In genomic region chr7:112469817-112470216, GRCm38 (mm10) we compare ENCODE assay signal across 8 mouse cellular contexts. TPM values are rescaled to one million over a fixed set of nuclear protein-coding genes. Genes with fewer than 3 reads are reported as not detected.
A peak's percentile ranks its signal among the peaks of the same experiment; 100 is the strongest.
DNase-seq lines count a peak whose midpoint lies in the region; ATAC-seq and TF ChIP-seq lines count a peak whose summit lies in the region.

No protein-coding gene starts in this region.

- 34% methylated on average over 5 of the region's 5 CpGs for WGBS in hindbrain, postnatal 0 days
- WGBS in midbrain, embryonic 14.5 days: 42% methylated on average over 5 of the region's 5 CpGs
- WGBS in stomach, postnatal 0 days: 33% methylated on average over 5 of the region's 5 CpGs

- intact Hi-C loops in gastrocnemius, adult 2 months (cut with DNase I): loop anchor here (1.0 to 5.0 kb wide), 4 partner anchors 68 to 662 kb away; partner anchors contain the start of gene Tead1
- intact Hi-C loops in left cerebral cortex, postnatal 10 days (cut with DNase I): loop anchor here (2.0 to 5.0 kb wide), 2 partner anchors 207 to 399 kb away; partner anchors contain the start of gene Tead1

- no peaks in the 10 kb centered on the region for H3K9me3 ChIP-seq in hindbrain, postnatal 0 days (ENCODE audit: low read length)
- H3K9me3 ChIP-seq in midbrain, embryonic 14.5 days (ENCODE audit: control insufficient read depth, low read length): no peaks in the 10 kb centered on the region
- H3K9me3 ChIP-seq in stomach, postnatal 0 days (ENCODE audit: control insufficient read depth, low read length): no peaks in the 10 kb centered on the region

- no peaks in the 10 kb centered on the region for H3K27me3 ChIP-seq in hindbrain, postnatal 0 days (ENCODE audit: insufficient read depth, low read length)
- H3K27me3 ChIP-seq in midbrain, embryonic 14.5 days (ENCODE audit: control insufficient read depth, insufficient read depth, low read length): no peaks in the 10 kb centered on the region
- no peaks in the 10 kb centered on the region for H3K27me3 ChIP-seq in stomach, postnatal 0 days (ENCODE audit: control insufficient read depth, insufficient read depth, low read length)

- peak; percentile 95 for TF ChIP-seq CTCF in gastrocnemius, adult 2 months (IDR thresholded peaks at IDR 0.05)
- TF ChIP-seq CTCF in hindbrain, postnatal 0 days (IDR thresholded peaks at IDR 0.05; ENCODE audit: low read depth): peak; percentile 86
- peak; percentile 94 for TF ChIP-seq CTCF in stomach, postnatal 0 days (IDR thresholded peaks at IDR 0.05; ENCODE audit: low read depth)

- H3K4me2 ChIP-seq in hindbrain, postnatal 0 days (ENCODE audit: low read depth, low read length): no peak overlapping the region
- H3K4me2 ChIP-seq in midbrain, embryonic 14.5 days (ENCODE audit: low read length): no peak overlapping the region
- H3K4me2 ChIP-seq in stomach, postnatal 0 days (replicated peaks; ENCODE audit: low read depth): no peak overlapping the region

- H3K4me1 ChIP-seq in hindbrain, postnatal 0 days (ENCODE audit: insufficient read depth, low read length): 0 out of 2 replicates have a peak, but pooled peaks cover 3% of the 10 kb centered on the region
- H3K4me1 ChIP-seq in midbrain, embryonic 14.5 days (ENCODE audit: control insufficient read depth, insufficient read depth, low read length): peaks cover 7% of the 10 kb centered on the region
- H3K4me1 ChIP-seq in stomach, postnatal 0 days (replicated peaks; ENCODE audit: control insufficient read depth, insufficient read depth): peaks cover 12% of the 10 kb centered on the region

- H3K27ac ChIP-seq in gastrocnemius, adult 2 months: peak overlapping the region; percentile 59
- H3K27ac ChIP-seq in hindbrain, postnatal 0 days: no peak overlapping the region
- H3K27ac ChIP-seq in midbrain, embryonic 14.5 days (replicated peaks; ENCODE audit: low read depth, low read length): no peak overlapping the region
- H3K27ac ChIP-seq in stomach, postnatal 0 days (replicated peaks): peak overlapping the region; percentile 53

- peak; percentile 13 for TF ChIP-seq EP300 in stomach, postnatal 0 days (optimal IDR thresholded peaks at IDR 0.05)

- H3K36me3 ChIP-seq in hindbrain, postnatal 0 days (ENCODE audit: insufficient read depth, low read length): no peaks in the 10 kb centered on the region
- no peaks in the 10 kb centered on the region for H3K36me3 ChIP-seq in midbrain, embryonic 14.5 days (ENCODE audit: control insufficient read depth, insufficient read depth, low read length)
- H3K36me3 ChIP-seq in stomach, postnatal 0 days (ENCODE audit: control insufficient read depth, insufficient read depth, low read length): no peaks in the 10 kb centered on the region

- no peak overlapping the region for H3K4me3 ChIP-seq in gastrocnemius, adult 2 months
- no peak overlapping the region for H3K4me3 ChIP-seq in hindbrain, postnatal 0 days (ENCODE audit: low read length)
- H3K4me3 ChIP-seq in midbrain, embryonic 14.5 days (replicated peaks; ENCODE audit: low read depth, low read length): no peak overlapping the region
- no peak overlapping the region for H3K4me3 ChIP-seq in stomach, postnatal 0 days (ENCODE audit: low read depth, low read length)

- DNase-seq in spleen, adult 18-20 months: peak; percentile 10 to 58
- no peak for DNase-seq in spleen, adult 12 weeks (ENCODE audit: low spot score)
- DNase-seq in gastrocnemius, adult 2 months: peak; percentile 85
- DNase-seq in hindbrain, postnatal 0 days (ENCODE audit: low spot score): peak; percentile 81
- peak; percentile 68 to 82 for DNase-seq in left cerebral cortex, postnatal 10 days (ENCODE audit: extremely low spot score in 1 of 2, low spot score in 2 of 2)
- DNase-seq in midbrain, embryonic 14.5 days: peak; percentile 85
- DNase-seq in stomach, postnatal 0 days (ENCODE audit: low spot score): peak; percentile 84

- ATAC-seq in common myeloid progenitor, adult 5-6 weeks (replicated peaks; ENCODE audit: low read depth, poor library complexity, severe bottlenecking): peak; percentile 73
- ATAC-seq in hindbrain, postnatal 0 days: peak; percentile 68
- no peak for ATAC-seq in midbrain, embryonic 14.5 days (ENCODE audit: low FRiP score, low TSS enrichment)
- peak; percentile 56 for ATAC-seq in stomach, postnatal 0 days (ENCODE audit: low FRiP score, low TSS enrichment)

- H3K9ac ChIP-seq in hindbrain, postnatal 0 days (replicated peaks; ENCODE audit: low read length): no peak overlapping the region
- no peak overlapping the region for H3K9ac ChIP-seq in midbrain, embryonic 14.5 days (replicated peaks; ENCODE audit: low read length)
- no peak overlapping the region for H3K9ac ChIP-seq in stomach, postnatal 0 days (ENCODE audit: low read length)

RNA-seq across cellular contexts. Expression of gene Parva, which starts 42.5 kb away (rescaled TPM):
- total RNA-seq in common myeloid progenitor, adult 5-6 weeks (2017): not detected in 2 replicates
- 10 to 100 TPM; 10.9 to 17.0 TPM for total RNA-seq in gastrocnemius, adult 2 months (2021)
- total RNA-seq in hindbrain, postnatal 0 days (2014; rRNA removed): 34.0 and 35.9 TPM in 2 replicates
- 26.3 and 28.8 TPM in 2 replicates for polyA plus RNA-seq in hindbrain, postnatal 0 days (2015; fragmentation: Nextera tagmentation; extraction: Ambion mirVana)
- 10 to 100 TPM; 38.6 to 38.8 TPM for total RNA-seq in left cerebral cortex, postnatal 10 days (2021)
- 16.5 and 24.6 TPM in 2 replicates for polyA plus RNA-seq in midbrain, embryonic 14.5 days (2014; fragmentation: Nextera tagmentation; extraction: Ambion mirVana)
- 69.5 and 72.3 TPM in 2 replicates for polyA plus RNA-seq in stomach, postnatal 0 days (2015; fragmentation: Nextera tagmentation; extraction: Ambion mirVana)

Comparison
In these comparisons a context has a peak if more than half of its experiments do, and no peak if none do; other contexts are left out.
1. H3K27ac ChIP-seq: peak in gastrocnemius, adult 2 months (single experiment) and stomach, postnatal 0 days (single experiment); none in hindbrain, postnatal 0 days (single experiment) and midbrain, embryonic 14.5 days (single experiment).
2. RNA of gene Parva, which starts 42.5 kb away (total RNA-seq): 38.6 to 38.8 TPM in left cerebral cortex, postnatal 10 days, 34.0 to 35.9 TPM in hindbrain, postnatal 0 days and 10.9 to 17.0 TPM in gastrocnemius, adult 2 months; not detected in common myeloid progenitor, adult 5-6 weeks; every median in the first group is over 10 times any median in the second.
3. Peak in every context shown above with its lines, with median percentiles within 50 percentile points of each other: CTCF ChIP-seq.